Mouse (Mus musculus) midbrain, embryonic 16.5 days (tissue): ENCODE results near the gene Ttll12. TPM values are rescaled to one million over a fixed set of nuclear protein-coding genes. Genes with fewer than 3 reads are reported as not detected.

Experiments used
- ATAC-seq: fragments of 200-750 bp; cut with Nextera tagmentation; 2 replicates; pipeline ENCODE4 v1.8.0; 2017; ENCODE audit warnings: moderate TSS enrichment
- H3K27ac ChIP-seq: fragments of 300-500 bp; sonication (generic); 2 replicates; pipeline ENCODE4 v1.5.1; 2014; ENCODE audit warnings: mild to moderate bottlenecking, low read length, mixed read lengths
- H3K27me3 ChIP-seq: fragments of 300-500 bp; sonication (generic); 2 replicates; pipeline ENCODE4 v1.6.1; 2014; ENCODE audit warnings: low read depth, low read length, mixed read lengths; ENCODE audit not compliant: control insufficient read depth, insufficient read depth
- H3K36me3 ChIP-seq: fragments of 300-500 bp; sonication (generic); 2 replicates; pipeline ENCODE4 v1.6.1; 2014; ENCODE audit warnings: mild to moderate bottlenecking, low read length, moderate library complexity, mixed read lengths; ENCODE audit not compliant: control insufficient read depth, insufficient read depth
- H3K4me1 ChIP-seq: fragments of 300-500 bp; sonication (generic); 2 replicates; pipeline ENCODE4 v1.6.1; 2014; ENCODE audit warnings: mild to moderate bottlenecking, low read length, mixed read lengths; ENCODE audit not compliant: control insufficient read depth, insufficient read depth
- H3K4me2 ChIP-seq: fragments of 300-500 bp; sonication (generic); 2 replicates; pipeline ENCODE4 v1.6.1; 2014; ENCODE audit warnings: mild to moderate bottlenecking, low read length, mixed read lengths
- H3K4me3 ChIP-seq: fragments of 300-500 bp; sonication (generic); 2 replicates; pipeline ENCODE4 v1.5.1; 2014; ENCODE audit warnings: low read depth, mild to moderate bottlenecking, low read length, moderate library complexity, mixed read lengths
- H3K9ac ChIP-seq: fragments of 300-500 bp; sonication (generic); 2 replicates; pipeline ENCODE4 v1.6.1; 2014; ENCODE audit warnings: low read depth, low read length, mixed read lengths
- H3K9me3 ChIP-seq: fragments of 300-500 bp; sonication (generic); replicated peaks from 2 replicates; pipeline ENCODE4 v1.6.1; 2014; ENCODE audit warnings: mild to moderate bottlenecking, low read length, mixed read lengths; ENCODE audit not compliant: control insufficient read depth, poor library complexity, severe bottlenecking
- WGBS: fragments of 180-500 bp; shearing (Covaris S2); extraction: QIAGEN DNeasy Blood & Tissue Kit; methylation state at CpG from one replicate; pipeline ENCODE4 v1.1.7; 2014; 5-methylcytosine and 5-hydroxymethylcytosine counted together
- polyA plus RNA-seq: library from polyadenylated mRNA; unstranded; fragments of >200 nt; fragmentation: Nextera tagmentation; extraction: Ambion mirVana; gene quantifications from 2 replicates; pipeline ENCODE4 v1.2.1, GENCODE M21; 2015

Gene Ttll12
- polyA plus RNA-seq, 1 experiment from 2014 or later, result 49.2 TPM

DNA sequence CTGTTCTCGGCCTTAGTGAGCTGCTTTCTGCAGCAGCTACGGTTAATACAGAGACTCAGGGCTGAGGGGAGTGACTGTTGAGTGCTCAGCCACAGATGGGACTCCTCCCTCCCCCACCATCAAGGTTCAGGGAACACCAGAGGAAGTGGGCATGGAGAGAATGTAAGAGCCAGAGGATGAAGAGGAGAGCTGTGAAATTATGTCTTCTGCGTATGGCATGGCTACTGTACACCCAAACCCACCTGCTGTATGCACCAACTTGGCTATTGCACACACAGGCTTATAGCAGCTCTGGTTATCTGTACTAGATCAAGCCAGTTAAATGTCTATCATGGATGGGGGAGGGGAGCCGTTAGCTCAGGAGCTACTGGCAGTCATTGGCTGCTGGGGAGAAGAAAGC, 6.2 kb upstream of the Ttll12 start:
- ATAC-seq, result no peak
- no peaks in the 10 kb centered on the region for H3K36me3 ChIP-seq
- no peaks in the 10 kb centered on the region for H3K9me3 ChIP-seq
- 83% methylated on average over 4 of the region's 4 CpGs for WGBS
- H3K27me3 ChIP-seq, result no peaks in the 10 kb centered on the region
- H3K4me3 ChIP-seq, result no peak overlapping the region
- no peaks in the 10 kb centered on the region for H3K4me1 ChIP-seq
- no peak overlapping the region for H3K4me2 ChIP-seq
- no peak overlapping the region for H3K27ac ChIP-seq
- H3K9ac ChIP-seq, result no peak overlapping the region

DNA sequence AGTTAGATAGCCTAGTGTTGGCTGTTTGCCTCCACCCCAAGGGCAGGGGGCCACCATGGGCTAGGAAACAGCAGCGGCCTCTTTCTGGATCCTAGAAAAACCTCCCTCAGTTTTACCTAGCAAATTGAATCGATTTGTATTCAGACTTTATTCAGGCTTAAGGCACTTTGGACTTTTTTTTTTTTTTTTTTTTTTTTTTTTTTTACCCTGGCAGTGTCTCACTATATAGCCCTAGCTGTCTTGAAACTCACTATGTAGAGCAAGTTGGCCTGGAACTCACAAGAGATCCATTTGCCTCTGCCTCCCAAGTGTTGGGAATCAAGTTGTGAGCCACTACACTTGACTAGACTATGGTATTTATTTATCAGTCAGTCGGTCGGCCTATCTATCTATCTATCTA, 1.9 kb upstream of the Ttll12 start:
- Histone ChIP-seq H3K9me3 (no peaks in the 10 kb centered on the region), H3K27me3 (no peaks in the 10 kb centered on the region), H3K4me2 (no peak overlapping the region), H3K9ac (no peak overlapping the region), H3K4me3 (no peak overlapping the region), H3K36me3 (no peaks in the 10 kb centered on the region), H3K27ac (no peak overlapping the region), H3K4me1 (peaks cover 21% of the 10 kb centered on the region)
- no peak for ATAC-seq
- WGBS, result 88% methylated on average over 4 of the region's 4 CpGs

DNA sequence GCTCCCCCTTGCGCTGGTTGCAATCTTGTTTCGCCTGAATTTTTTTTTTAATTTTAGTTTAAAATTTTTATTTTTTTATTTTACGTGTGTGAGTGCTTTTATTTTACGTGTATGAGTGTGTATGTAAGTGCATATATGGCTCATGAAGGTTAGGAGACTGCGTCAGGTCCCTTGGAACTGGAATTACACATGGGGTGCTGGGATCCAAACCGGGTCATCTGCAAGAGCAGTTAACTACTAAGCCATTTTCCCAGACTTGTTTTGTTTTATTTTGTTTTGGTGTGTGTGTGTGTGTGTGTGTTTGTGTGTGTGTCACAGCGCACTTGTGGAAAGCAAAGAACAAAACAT, 381 bp upstream of the Ttll12 start:
- Histone ChIP-seq H3K4me3 (peak overlapping the region; percentile 84), H3K36me3 (no peaks in the 10 kb centered on the region), H3K4me2 (peak overlapping the region; percentile 54), H3K9me3 (no peaks in the 10 kb centered on the region), H3K9ac (peak overlapping the region; percentile 78), H3K27ac (no peak overlapping the region; the same call in 1 of the 2 replicates), H3K4me1 (peaks cover 21% of the 10 kb centered on the region), H3K27me3 (no peaks in the 10 kb centered on the region)
- peak; percentile 33; the same call in 1 of the 2 replicates for ATAC-seq
- 31% methylated on average over 7 of the region's 7 CpGs for WGBS

DNA sequence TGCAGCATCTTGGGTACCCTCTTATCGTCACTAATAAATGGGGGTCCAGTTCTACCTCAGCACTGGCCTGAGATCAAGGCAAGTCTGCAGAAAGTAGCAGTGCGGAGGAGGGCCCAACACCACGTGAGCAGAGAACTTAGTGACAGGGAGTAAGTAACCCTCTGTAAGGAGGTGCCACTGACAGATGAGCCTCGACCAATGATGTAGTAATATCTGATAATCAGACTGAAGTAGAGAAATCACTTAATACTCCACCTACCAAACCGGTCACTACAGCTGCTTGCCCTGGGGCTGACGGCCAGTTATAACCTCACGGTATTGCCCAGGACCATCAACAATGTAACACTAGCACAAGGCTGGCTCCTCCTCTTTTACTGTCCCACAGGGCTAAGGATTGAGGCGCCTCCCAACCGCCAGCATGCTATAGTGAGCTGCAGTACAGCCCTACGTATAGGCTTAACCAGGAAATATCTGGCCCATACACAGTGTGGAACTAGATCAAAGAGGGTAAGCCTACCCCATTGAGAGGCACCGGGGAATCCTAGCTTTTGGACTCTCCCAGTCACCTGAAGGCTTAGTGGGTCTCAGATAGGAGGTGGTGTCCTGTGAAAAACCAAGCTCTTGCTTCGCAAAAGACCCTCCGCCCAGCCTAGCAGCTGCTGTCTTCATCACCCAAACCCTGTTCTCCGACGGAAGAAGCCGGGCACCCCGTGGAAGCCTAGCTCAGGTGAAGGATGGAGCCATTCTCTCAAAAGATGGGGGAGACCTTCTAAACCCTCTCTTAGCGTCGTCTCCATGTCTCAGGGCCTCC, 1.1 kb downstream of the Ttll12 start:
- 12% methylated on average over 19 of the region's 19 CpGs for WGBS
- Histone ChIP-seq H3K27ac (peak overlapping the region; percentile 68; the same call in 1 of the 2 replicates), H3K4me1 (peaks cover 21% of the 10 kb centered on the region)

DNA sequence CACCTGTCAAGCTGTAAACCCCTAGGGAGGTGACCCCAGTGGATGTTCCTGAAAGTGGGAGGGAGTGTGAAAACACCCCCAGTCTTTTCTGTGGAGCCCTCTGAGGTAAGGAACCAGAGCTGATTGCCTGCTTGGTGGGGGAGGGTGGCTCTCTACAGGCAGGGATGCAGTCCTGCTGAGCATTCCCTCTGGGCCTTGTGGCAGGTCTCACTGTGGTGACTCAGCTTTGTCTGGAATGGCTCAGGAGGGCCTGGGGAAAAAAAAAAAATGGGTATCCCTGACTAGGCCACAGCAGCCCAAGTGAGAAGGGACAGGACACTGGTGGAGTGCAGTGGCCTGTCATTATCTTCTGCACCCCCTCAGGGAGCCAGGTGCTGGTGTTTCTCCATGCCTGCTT, 1.8 kb downstream of the Ttll12 start:
- Histone ChIP-seq H3K27me3 (no peaks in the 10 kb centered on the region), H3K4me2 (peak overlapping the region; percentile 94), H3K36me3 (0 out of 2 replicates have a peak, but pooled peaks cover 4% of the 10 kb centered on the region), H3K27ac (no peak overlapping the region), H3K9ac (0 out of 2 replicates have a peak overlapping the region, but pooled peaks have one; percentile 78), H3K9me3 (no peaks in the 10 kb centered on the region), H3K4me1 (peaks cover 21% of the 10 kb centered on the region), H3K4me3 (no peak overlapping the region; the same call in 1 of the 2 replicates)
- ATAC-seq, result no peak

More for the DNA sequence above, 1.1 kb downstream of the Ttll12 start:
- H3K9me3 ChIP-seq, result no peaks in the 10 kb centered on the region
- no peaks in the 10 kb centered on the region for H3K36me3 ChIP-seq
- H3K4me3 ChIP-seq, result peak overlapping the region; percentile 84
- H3K9ac ChIP-seq, result peak overlapping the region; percentile 78
- H3K4me2 ChIP-seq, result peak overlapping the region; percentile 94
- H3K27me3 ChIP-seq, result no peaks in the 10 kb centered on the region
- ATAC-seq, result peak; percentile 62

DNA sequence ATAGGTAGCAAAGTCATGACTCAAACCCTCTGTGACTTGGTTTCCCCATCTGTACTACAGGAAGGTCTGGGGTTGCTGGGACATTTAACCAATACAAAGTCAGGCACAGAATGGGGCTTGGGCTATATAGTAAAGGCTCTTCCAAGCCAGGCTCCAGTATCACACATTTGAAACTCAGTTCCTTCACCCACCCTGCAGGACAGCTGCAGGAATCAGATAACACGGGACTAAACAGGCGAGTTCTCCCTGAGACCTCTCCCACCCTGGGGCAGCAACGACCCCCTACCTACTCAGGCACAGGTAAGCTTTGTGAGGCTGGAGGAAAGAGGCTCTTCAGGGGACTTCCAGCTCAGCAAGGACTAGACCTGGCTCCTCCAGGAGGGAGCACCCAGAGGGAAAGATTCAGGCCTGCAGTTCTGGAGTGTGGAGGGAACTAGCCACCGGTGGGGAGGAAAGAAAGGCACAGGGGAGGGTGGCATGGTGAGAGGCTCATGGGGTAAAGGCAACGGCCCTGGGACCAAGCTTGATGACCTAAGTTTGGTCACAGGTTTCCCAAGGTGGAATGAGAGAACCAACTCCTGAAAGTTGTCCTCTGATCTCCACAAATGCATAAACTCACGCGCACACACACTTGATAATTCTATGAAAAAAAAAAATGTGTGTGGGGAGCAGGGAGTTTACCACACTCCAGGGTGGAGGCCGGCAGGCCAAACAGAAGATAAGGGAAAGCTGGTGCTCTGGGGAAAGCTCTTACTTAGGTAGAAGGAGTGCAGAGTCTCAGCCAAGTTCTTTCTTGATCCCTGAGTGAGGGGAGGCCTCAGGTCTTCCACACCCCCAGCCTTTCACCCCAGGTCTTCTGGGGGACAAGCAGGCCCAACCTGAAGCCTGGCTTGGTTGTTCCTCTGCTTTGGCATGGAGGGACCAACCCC, 2.4 kb downstream of the Ttll12 start:
- no peak for ATAC-seq
- Histone ChIP-seq H3K27me3 (no peaks in the 10 kb centered on the region), H3K27ac (no peak overlapping the region), H3K9me3 (no peaks in the 10 kb centered on the region), H3K4me1 (peaks cover 21% of the 10 kb centered on the region), H3K4me2 (peak overlapping the region; percentile 94), H3K9ac (no peak overlapping the region), H3K36me3 (0 out of 2 replicates have a peak, but pooled peaks cover 6% of the 10 kb centered on the region), H3K4me3 (no peak overlapping the region)
- WGBS, result 89% methylated on average over 8 of the region's 8 CpGs

DNA sequence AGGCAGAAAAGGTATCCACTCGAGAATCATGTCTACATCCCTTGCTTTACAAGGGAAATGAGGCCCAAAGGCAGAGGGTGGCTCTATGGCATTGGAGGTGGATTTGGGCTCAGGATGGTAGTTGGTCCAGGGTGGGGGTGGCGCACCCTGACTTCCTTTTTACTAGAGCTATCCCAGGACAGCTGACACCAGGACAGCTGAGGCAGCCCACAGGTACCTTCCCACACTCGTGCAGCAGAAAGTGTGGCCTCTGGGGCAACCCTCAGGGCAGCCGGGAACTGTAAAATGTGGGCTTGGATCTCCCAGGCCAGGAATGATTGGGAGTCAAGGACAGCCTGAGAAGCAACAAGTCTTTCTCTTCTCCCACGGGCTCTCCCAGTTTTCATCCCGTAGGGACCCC, 3.2 kb downstream of the Ttll12 start:
- no peak for ATAC-seq
- Histone ChIP-seq H3K9ac (no peak overlapping the region), H3K36me3 (peaks cover 14% of the 10 kb centered on the region), H3K27ac (no peak overlapping the region), H3K27me3 (no peaks in the 10 kb centered on the region), H3K4me1 (peaks cover 21% of the 10 kb centered on the region), H3K9me3 (no peaks in the 10 kb centered on the region), H3K4me2 (no peak overlapping the region), H3K4me3 (no peak overlapping the region)
- WGBS, result 91% methylated on average over 6 of the region's 6 CpGs

DNA sequence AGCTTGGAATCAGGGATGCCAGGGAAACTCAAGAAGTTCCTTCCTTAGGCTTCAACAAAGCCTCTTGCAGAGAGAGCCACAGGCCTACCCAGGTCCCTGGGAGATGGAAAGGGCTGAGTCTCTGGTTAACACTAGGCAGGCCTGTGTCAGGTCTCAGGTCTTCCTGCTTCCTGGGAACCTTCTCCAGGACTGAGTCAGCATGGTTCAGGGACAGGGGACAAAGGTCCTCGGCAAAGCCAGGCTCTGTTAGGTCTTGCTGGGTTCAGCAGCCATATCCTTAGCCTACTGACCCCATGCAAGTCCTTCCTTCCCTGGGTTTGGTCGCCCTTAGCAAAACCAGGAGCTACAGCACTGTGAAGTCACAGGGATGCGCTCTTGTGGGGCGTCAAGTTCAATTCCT, 4.1 kb downstream of the Ttll12 start:
- Histone ChIP-seq H3K27me3 (no peaks in the 10 kb centered on the region), H3K36me3 (peaks cover 23% of the 10 kb centered on the region), H3K4me3 (no peak overlapping the region), H3K4me2 (no peak overlapping the region), H3K9me3 (no peaks in the 10 kb centered on the region), H3K4me1 (peaks cover 21% of the 10 kb centered on the region), H3K27ac (no peak overlapping the region), H3K9ac (no peak overlapping the region)
- ATAC-seq, result no peak
- WGBS, result 89% methylated on average over 4 of the region's 4 CpGs
